Mouse (Mus musculus) hindbrain, embryonic 15.5 days (tissue): ENCODE measurements around the gene Exo5. TPM values are rescaled to one million over a fixed set of nuclear protein-coding genes. Genes with fewer than 3 reads are reported as not detected.

ENCODE experiments used
- ATAC-seq: fragments of 200-750 bp; cut with Nextera tagmentation; 2 replicates; pipeline ENCODE4 v1.8.0; 2017; ENCODE audit warnings: low read depth, moderate number of reproducible peaks, moderate TSS enrichment; ENCODE audit not compliant: low FRiP score
- H3K27ac ChIP-seq: fragments of 300-500 bp; sonication (generic); replicated peaks from 2 replicates; pipeline ENCODE4 v1.5.1; 2015; ENCODE audit warnings: mild to moderate bottlenecking, inconsistent platforms
- H3K27me3 ChIP-seq: fragments of 300-500 bp; sonication (generic); 2 replicates; pipeline ENCODE4 v1.6.1; 2015; ENCODE audit warnings: control low read depth, inconsistent platforms
- H3K36me3 ChIP-seq: fragments of 300-500 bp; sonication (generic); 2 replicates; pipeline ENCODE4 v1.6.1; 2015; ENCODE audit warnings: control low read depth, inconsistent platforms
- H3K4me1 ChIP-seq: fragments of 300-500 bp; sonication (generic); replicated peaks from 2 replicates; pipeline ENCODE4 v1.6.1; 2015; ENCODE audit warnings: control low read depth, inconsistent platforms
- H3K4me2 ChIP-seq: fragments of 300-500 bp; sonication (generic); 2 replicates; pipeline ENCODE4 v1.6.1; 2015; ENCODE audit warnings: moderate library complexity, mild to moderate bottlenecking, inconsistent platforms
- H3K4me3 ChIP-seq: fragments of 300-500 bp; sonication (generic); 2 replicates; pipeline ENCODE4 v1.5.1; 2015; ENCODE audit warnings: mild to moderate bottlenecking, inconsistent platforms
- H3K9ac ChIP-seq: fragments of 300-500 bp; sonication (generic); 2 replicates; pipeline ENCODE4 v1.6.1; 2015; ENCODE audit warnings: inconsistent platforms
- H3K9me3 ChIP-seq: fragments of 300-500 bp; sonication (generic); 2 replicates; pipeline ENCODE4 v1.6.1; 2016; ENCODE audit warnings: control low read depth, inconsistent platforms
- WGBS: fragments of 180-500 bp; shearing (Covaris S2); methylation state at CpG from one replicate; pipeline ENCODE4 v1.1.7; 2015; 5-methylcytosine and 5-hydroxymethylcytosine counted together
- polyA plus RNA-seq: library from polyadenylated mRNA; unstranded; fragments of >200 nt; fragmentation: Nextera tagmentation; extraction: Ambion mirVana; gene quantifications from 2 replicates; pipeline ENCODE4 v1.2.1, GENCODE M21; 2015

Gene Exo5
- polyA plus RNA-seq, result 30.2 and 30.7 TPM in 2 replicates

GRCm38 (mm10) chr4:120924554-120925299, at the start of gene Exo5:
TSS of gene Exo5 (minus strand) at chr4:120925017.
- Histone ChIP-seq H3K4me1 (peaks cover 18% of the 10 kb centered on the region), H3K36me3 (peaks cover 26% of the 10 kb centered on the region), H3K9me3 (peaks cover 17% of the 10 kb centered on the region), H3K27ac (peak within 1 kb of the TSS; percentile 84), H3K4me3 (peak within 1 kb of the TSS; percentile 53), H3K4me2 (peak within 1 kb of the TSS; percentile 79), H3K27me3 (no peaks in the 10 kb centered on the region), H3K9ac (peak within 1 kb of the TSS; percentile 67)
- WGBS, result under 1% methylated on average over 33 of the region's 33 CpGs
- ATAC-seq, result peak; percentile 98

DNA sequence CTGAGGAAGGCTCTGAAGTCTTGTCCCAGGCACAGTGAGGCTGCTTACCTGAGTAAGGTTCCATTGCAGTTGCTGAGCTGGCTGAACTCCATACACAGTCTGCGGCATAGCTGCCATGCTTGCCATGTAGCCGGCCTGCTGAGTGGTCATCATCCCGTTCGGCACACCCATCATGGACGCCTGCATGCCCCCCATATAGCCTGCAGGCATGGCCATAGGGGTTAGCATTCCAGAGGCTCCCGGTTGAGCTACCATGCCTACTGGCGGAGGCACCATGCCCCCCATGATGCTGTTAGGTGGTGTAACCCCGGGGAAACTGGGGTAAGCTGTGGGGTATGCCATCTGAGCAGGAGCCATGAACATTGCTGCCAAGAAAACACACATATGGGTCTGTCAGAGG, 47.0 kb upstream of the Exo5 start:
- H3K9ac ChIP-seq, result no peak overlapping the region
- 92% methylated on average over 8 of the region's 8 CpGs for WGBS
- H3K27me3 ChIP-seq, result no peaks in the 10 kb centered on the region
- ATAC-seq, result no peak
- H3K4me2 ChIP-seq, result no peak overlapping the region
- no peaks in the 10 kb centered on the region for H3K4me1 ChIP-seq
- H3K4me3 ChIP-seq, result no peak overlapping the region
- no peaks in the 10 kb centered on the region for H3K9me3 ChIP-seq
- no peak overlapping the region for H3K27ac ChIP-seq
- peaks cover 61% of the 10 kb centered on the region for H3K36me3 ChIP-seq

DNA sequence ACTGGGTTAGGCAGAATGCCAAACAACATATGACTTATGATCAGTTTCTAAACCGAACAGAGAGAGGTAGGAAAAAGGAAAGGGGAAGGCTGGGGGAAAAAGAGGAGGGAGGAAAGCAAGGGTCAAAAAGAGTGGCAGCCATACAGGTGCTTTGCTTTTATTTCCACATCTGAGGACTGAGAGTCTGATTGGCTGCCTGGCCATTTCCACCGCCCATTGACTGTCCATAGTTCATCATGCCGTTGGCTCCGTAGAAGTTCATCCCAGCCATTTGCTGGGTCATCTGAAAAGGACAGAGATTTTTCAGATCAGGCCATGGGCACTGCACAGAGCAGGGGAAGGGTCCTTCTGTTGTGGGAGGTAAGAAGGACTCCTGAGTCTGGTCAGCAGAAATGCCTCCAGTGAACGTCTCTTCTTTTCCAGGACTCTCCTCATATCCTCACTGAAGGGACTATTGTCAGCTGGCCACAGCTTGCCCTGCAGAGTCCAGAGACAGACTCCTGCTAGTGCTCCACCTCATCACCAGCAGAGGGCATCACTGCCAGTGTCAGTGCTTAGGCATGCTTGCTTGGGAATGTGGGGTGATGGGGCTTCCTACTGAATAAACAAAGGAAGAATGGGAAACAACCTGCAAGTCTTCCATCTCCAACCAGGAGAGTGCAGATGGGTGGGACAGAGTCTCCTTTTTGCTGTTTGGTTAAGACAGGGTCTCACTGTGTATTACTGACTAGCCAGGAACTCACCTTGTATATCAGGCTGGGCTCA, 44.7 kb upstream of the Exo5 start:
- Histone ChIP-seq H3K9me3 (no peaks in the 10 kb centered on the region), H3K4me2 (no peak overlapping the region), H3K9ac (no peak overlapping the region), H3K27ac (no peak overlapping the region), H3K4me3 (no peak overlapping the region), H3K27me3 (no peaks in the 10 kb centered on the region), H3K4me1 (no peaks in the 10 kb centered on the region), H3K36me3 (peaks cover 57% of the 10 kb centered on the region)
- WGBS, result 92% methylated on average over 5 of the region's 5 CpGs
- ATAC-seq, result 0 out of 2 replicates have a peak, but pooled peaks have one; percentile 45

DNA sequence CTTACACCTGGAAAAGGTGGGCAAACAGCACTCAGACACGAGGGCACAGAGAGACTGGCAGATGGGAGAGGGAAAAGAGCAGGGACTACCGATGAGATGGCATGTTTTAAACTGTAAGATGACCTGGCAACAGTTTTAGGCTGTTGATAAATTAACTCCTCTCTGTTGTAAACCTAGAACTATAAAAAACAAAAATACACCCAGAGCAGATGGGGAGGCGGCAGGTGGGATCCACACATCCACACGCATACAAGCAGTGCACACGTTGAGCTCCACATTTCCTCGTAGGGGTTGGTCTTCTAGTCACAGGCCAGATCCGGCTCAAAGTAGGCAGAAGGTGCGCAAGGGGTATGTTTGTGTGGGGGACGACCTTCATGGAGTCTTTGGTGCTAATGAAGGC, 43.7 kb upstream of the Exo5 start:
- no peaks in the 10 kb centered on the region for H3K27me3 ChIP-seq
- H3K36me3 ChIP-seq, result peaks cover 46% of the 10 kb centered on the region
- H3K27ac ChIP-seq, result no peak overlapping the region
- no peaks in the 10 kb centered on the region for H3K9me3 ChIP-seq
- ATAC-seq, result no peak
- H3K4me3 ChIP-seq, result no peak overlapping the region
- no peaks in the 10 kb centered on the region for H3K4me1 ChIP-seq
- no peak overlapping the region for H3K9ac ChIP-seq
- H3K4me2 ChIP-seq, result no peak overlapping the region
- WGBS, result 92% methylated on average over 9 of the region's 9 CpGs

DNA sequence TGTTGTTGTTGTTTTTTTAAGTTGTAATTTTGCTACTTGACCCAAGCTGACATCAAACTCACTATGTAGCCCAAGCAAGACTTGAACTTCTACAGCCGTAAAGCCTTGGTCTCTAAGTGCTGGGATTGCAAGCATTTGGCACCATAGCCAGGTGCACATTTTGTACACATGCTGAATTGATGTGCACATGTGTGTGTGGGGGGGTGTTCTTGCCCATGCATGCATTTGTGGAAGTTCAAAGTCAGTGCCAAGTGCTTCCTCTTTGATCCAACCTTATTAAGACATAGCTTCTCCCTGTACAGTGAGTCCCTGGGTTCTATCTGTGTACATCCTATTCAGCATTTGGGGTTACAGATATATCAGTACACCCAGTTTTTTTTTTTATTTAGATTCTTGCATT, 30.8 kb upstream of the Exo5 start:
- WGBS, result 97% methylated on average over 1 of the region's 1 CpGs
- no peak for ATAC-seq
- no peaks in the 10 kb centered on the region for H3K9me3 ChIP-seq

DNA sequence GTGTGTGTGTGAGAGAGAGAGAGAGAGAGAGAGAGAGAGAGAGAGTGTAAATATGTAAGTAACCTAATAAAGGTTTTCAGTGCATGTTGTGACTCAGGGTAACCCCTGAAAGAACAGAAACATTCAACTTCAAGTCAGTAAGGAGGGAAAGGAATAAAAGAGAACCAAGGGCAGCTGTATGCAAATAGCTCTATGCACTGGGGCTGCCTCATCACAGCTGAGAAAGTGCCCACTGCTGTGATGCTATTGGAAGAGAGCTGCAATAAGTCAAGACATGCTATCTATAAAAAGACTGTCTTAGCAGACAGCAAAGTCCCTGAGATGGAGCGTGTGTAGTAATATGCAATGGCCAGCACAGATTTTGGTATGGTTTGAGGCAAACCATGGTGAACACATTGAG, 28.9 kb upstream of the Exo5 start:
- no peak overlapping the region for H3K4me3 ChIP-seq
- H3K9ac ChIP-seq, result no peak overlapping the region
- H3K4me2 ChIP-seq, result no peak overlapping the region
- WGBS, result 74% methylated on average over 1 of the region's 1 CpGs
- no peak for ATAC-seq
- peaks cover 11% of the 10 kb centered on the region for H3K4me1 ChIP-seq
- no peaks in the 10 kb centered on the region for H3K9me3 ChIP-seq
- no peaks in the 10 kb centered on the region for H3K36me3 ChIP-seq
- H3K27ac ChIP-seq, result no peak overlapping the region
- no peaks in the 10 kb centered on the region for H3K27me3 ChIP-seq

More for the DNA sequence above, 30.8 kb upstream of the Exo5 start:
- Histone ChIP-seq H3K36me3 (no peaks in the 10 kb centered on the region), H3K4me2 (no peak overlapping the region), H3K9ac (no peak overlapping the region), H3K4me1 (peaks cover 11% of the 10 kb centered on the region), H3K4me3 (no peak overlapping the region), H3K27me3 (no peaks in the 10 kb centered on the region), H3K27ac (no peak overlapping the region)

- ATAC-seq, result no peak
- Histone ChIP-seq H3K4me3 (no peak overlapping the region), H3K4me1 (peaks cover 11% of the 10 kb centered on the region), H3K27ac (no peak overlapping the region), H3K9ac (no peak overlapping the region), H3K27me3 (no peaks in the 10 kb centered on the region), H3K4me2 (no peak overlapping the region), H3K9me3 (no peaks in the 10 kb centered on the region), H3K36me3 (no peaks in the 10 kb centered on the region; the same call in 1 of the 2 replicates)
- 72% methylated on average over 4 of the region's 4 CpGs for WGBS
Measured at GRCm38 (mm10) chr4:120953038-120953437, 28.2 kb upstream of the Exo5 start.

- WGBS, result 47% methylated on average over 6 of the region's 6 CpGs
- Histone ChIP-seq H3K27ac (peak overlapping the region; percentile 80), H3K9me3 (no peaks in the 10 kb centered on the region), H3K4me2 (peak overlapping the region; percentile 65), H3K9ac (peak overlapping the region; percentile 64), H3K36me3 (no peaks in the 10 kb centered on the region; the same call in 1 of the 2 replicates), H3K4me1 (peaks cover 11% of the 10 kb centered on the region), H3K4me3 (peak overlapping the region; percentile 68), H3K27me3 (no peaks in the 10 kb centered on the region)
- ATAC-seq, result no peak
Measured at GRCm38 (mm10) chr4:120952163-120952562, 27.3 kb upstream of the Exo5 start.

DNA sequence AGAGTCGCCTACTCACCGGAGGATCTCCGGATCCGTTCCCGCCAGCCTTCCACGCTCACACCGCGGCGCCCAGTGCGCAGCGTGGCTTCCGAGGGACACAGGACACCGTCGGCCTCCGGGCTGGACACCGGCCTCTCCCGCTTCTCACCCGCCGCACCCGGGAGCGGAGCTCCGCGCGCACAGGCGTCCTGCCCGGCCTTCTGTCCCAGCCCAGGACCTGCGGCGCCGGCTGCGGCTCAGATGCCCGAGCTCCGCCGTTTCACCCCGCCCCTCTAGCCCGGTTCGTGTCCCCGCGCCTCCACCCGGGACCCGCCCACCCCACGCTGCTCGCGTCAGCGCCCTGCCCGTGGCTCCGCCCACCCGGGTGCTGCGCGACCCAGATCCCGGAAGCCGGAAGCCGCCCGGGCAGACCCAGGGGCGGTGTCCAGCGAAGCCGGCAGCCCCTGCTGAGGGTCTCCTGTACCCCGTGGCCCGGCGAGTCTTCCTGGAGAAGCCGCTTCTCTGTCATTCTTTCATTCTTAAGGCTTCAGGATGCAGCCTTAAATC, 26.7 kb upstream of the Exo5 start, which contains the start of gene Zfp69:
Gene Zfp69 (minus strand): TSS at position 272 of the 546 bp plus-strand sequence.
- under 1% methylated on average over 45 of the region's 60 CpGs for WGBS
- ATAC-seq, result peak; percentile 97
- Histone ChIP-seq H3K27me3 (no peaks in the 10 kb centered on the region), H3K9ac (peak within 1 kb of the TSS; percentile 64), H3K4me1 (peaks cover 11% of the 10 kb centered on the region), H3K4me2 (peak within 1 kb of the TSS; percentile 65), H3K36me3 (peaks cover 3% of the 10 kb centered on the region; the same call in 1 of the 2 replicates), H3K4me3 (peak within 1 kb of the TSS; percentile 68), H3K27ac (peak within 1 kb of the TSS; percentile 80), H3K9me3 (no peaks in the 10 kb centered on the region)

GRCm38 (mm10) chr4:120950763-120951427, 26.1 kb upstream of the Exo5 start:
- Histone ChIP-seq H3K36me3 (peaks cover 6% of the 10 kb centered on the region; the same call in 1 of the 2 replicates), H3K4me2 (peak overlapping the region; percentile 65), H3K4me3 (peak overlapping the region; percentile 68), H3K27ac (peak overlapping the region; percentile 80), H3K9me3 (no peaks in the 10 kb centered on the region), H3K4me1 (peaks cover 11% of the 10 kb centered on the region), H3K9ac (peak overlapping the region; percentile 64), H3K27me3 (no peaks in the 10 kb centered on the region)
- WGBS, result 6% methylated on average over 20 of the region's 20 CpGs
- ATAC-seq, result 0 out of 2 replicates have a peak, but pooled peaks have one; percentile 5

- ATAC-seq, result no peak
- H3K27me3 ChIP-seq, result no peaks in the 10 kb centered on the region
- H3K4me2 ChIP-seq, result no peak overlapping the region
- 85% methylated on average over 3 of the region's 3 CpGs for WGBS
- no peak overlapping the region for H3K9ac ChIP-seq
- H3K36me3 ChIP-seq, result peaks cover 6% of the 10 kb centered on the region; the same call in 1 of the 2 replicates
- no peak overlapping the region for H3K27ac ChIP-seq
- H3K4me3 ChIP-seq, result no peak overlapping the region
- peaks cover 11% of the 10 kb centered on the region for H3K4me1 ChIP-seq
- H3K9me3 ChIP-seq, result no peaks in the 10 kb centered on the region
Measured at GRCm38 (mm10) chr4:120948938-120949337, 24.1 kb upstream of the Exo5 start.
